ENCODE assay signal across 27 mouse cellular contexts in genomic region chr12:104140543-104141103, GRCm38 (mm10). TPM values are rescaled to one million over a fixed set of nuclear protein-coding genes. Genes with fewer than 3 reads are reported as not detected.
DNase-seq lines count a peak whose midpoint lies in the region; ATAC-seq and TF ChIP-seq lines count a peak whose summit lies in the region.
"Had no signal": no experiment of that assay in that cellular context is flagged by ENCODE, and none has a peak within 500 bp of the region (broad histone marks: within the 10 kb centered on the region; RNA-seq: fewer than 3 reads in every experiment).

No protein-coding gene starts in this region.

- no peak overlapping the region for H3K27ac ChIP-seq in kidney, adult 2 months (ENCODE audit: insufficient read depth, low read depth, low read length)
- no peak overlapping the region for H3K27ac ChIP-seq in kidney, embryonic 16.5 days (ENCODE audit: low read length)
- H3K27ac ChIP-seq in intestine, embryonic 16.5 days (ENCODE audit: low read length): no peak overlapping the region
- H3K27ac ChIP-seq: embryonic facial prominence, embryonic 12.5 days; forebrain, embryonic 12.5 days; heart, embryonic 15.5 days; hindbrain, embryonic 13.5 days; hindbrain, postnatal 0 days had no signal

- H3K9ac ChIP-seq in kidney, embryonic 16.5 days (replicated peaks; ENCODE audit: low read length): no peak overlapping the region
- H3K9ac ChIP-seq in intestine, embryonic 16.5 days (ENCODE audit: low read depth, low read length): no peak overlapping the region
- H3K9ac ChIP-seq: embryonic facial prominence, embryonic 12.5 days; forebrain, embryonic 12.5 days; forebrain, postnatal 0 days; heart, embryonic 15.5 days; hindbrain, embryonic 13.5 days had no signal

- no peaks in the 10 kb centered on the region for H3K27me3 ChIP-seq in kidney, adult 2 months (replicated peaks; ENCODE audit: control insufficient read depth, insufficient read depth, low read length)
- H3K27me3 ChIP-seq in kidney, embryonic 16.5 days (ENCODE audit: insufficient read depth, low read length): no peaks in the 10 kb centered on the region
- peaks cover 3% of the 10 kb centered on the region; the same call in 1 of the 2 replicates for H3K27me3 ChIP-seq in intestine, embryonic 16.5 days (replicated peaks; ENCODE audit: control insufficient read depth, insufficient read depth, low read length)
- H3K27me3 ChIP-seq: embryonic facial prominence, embryonic 12.5 days; forebrain, embryonic 12.5 days; heart, embryonic 15.5 days; hindbrain, embryonic 13.5 days had no signal

- DNase-seq in kidney, adult 2 months: peak; percentile 30
- DNase-seq in 416B (ENCODE audit: low read depth): peak; percentile 8
- peak; percentile 1 for DNase-seq in A20 (ENCODE audit: low read depth, low spot score)
- DNase-seq in lung, postnatal 25 days (ENCODE audit: low spot score): no peak
- DNase-seq in urinary bladder, postnatal 14 days (ENCODE audit: low spot score): no peak
- no peak for DNase-seq in adrenal gland, postnatal 14 days
- DNase-seq: adrenal gland, adult 2 months; adrenal gland, postnatal 36 days; cerebellum, adult 2 months; cerebellum, postnatal 14 days; embryo, embryonic 11 days; forebrain, postnatal 0 days; gastrocnemius, postnatal 25 days; heart, adult 18-20 months; heart, postnatal 14 days had no signal

- no peak for TF ChIP-seq POLR2A in kidney, adult 2 months (IDR thresholded peaks at IDR 0.05; ENCODE audit: low read depth, low read length)

- WGBS in kidney, adult 2 months: 78% methylated on average over 4 of the region's 4 CpGs
- 88% methylated on average over 4 of the region's 4 CpGs for WGBS in kidney, embryonic 16.5 days
- 79% methylated on average over 4 of the region's 4 CpGs for WGBS in intestine, embryonic 16.5 days

- no peaks in the 10 kb centered on the region; the same call in 1 of the 2 replicates for H3K4me1 ChIP-seq in kidney, adult 2 months (ENCODE audit: control insufficient read depth, insufficient read depth, low read length)
- no peaks in the 10 kb centered on the region for H3K4me1 ChIP-seq in kidney, embryonic 16.5 days (ENCODE audit: insufficient read depth, low read length)
- H3K4me1 ChIP-seq in intestine, embryonic 16.5 days (ENCODE audit: control insufficient read depth, insufficient read depth, low read length): 0 out of 2 replicates have a peak, but pooled peaks cover 3% of the 10 kb centered on the region
- H3K4me1 ChIP-seq: embryonic facial prominence, embryonic 12.5 days; forebrain, embryonic 12.5 days; heart, embryonic 15.5 days; hindbrain, embryonic 13.5 days had no signal

- H3K36me3 ChIP-seq in kidney, adult 2 months (ENCODE audit: control insufficient read depth, insufficient read depth, low read length): no peaks in the 10 kb centered on the region
- no peaks in the 10 kb centered on the region for H3K36me3 ChIP-seq in kidney, embryonic 16.5 days (ENCODE audit: insufficient read depth, low read length)
- H3K36me3 ChIP-seq in intestine, embryonic 16.5 days (ENCODE audit: control insufficient read depth, insufficient read depth, low read length): no peaks in the 10 kb centered on the region
- H3K36me3 ChIP-seq: embryonic facial prominence, embryonic 12.5 days; forebrain, embryonic 12.5 days; heart, embryonic 15.5 days; hindbrain, embryonic 13.5 days had no signal

- no peak for ATAC-seq in kidney, embryonic 16.5 days (ENCODE audit: low FRiP score, low TSS enrichment)
- ATAC-seq in intestine, embryonic 16.5 days: peak; percentile 70
- ATAC-seq: forebrain, postnatal 0 days; hindbrain, postnatal 0 days had no signal

- TF ChIP-seq CTCF in kidney, adult 2 months (conservative IDR thresholded peaks at IDR 0.05; ENCODE audit: insufficient read depth, insufficient read length, low read depth, low read length): no peak

- H3K4me3 ChIP-seq in kidney, adult 2 months (ENCODE audit: insufficient read depth, low read depth, low read length): no peak overlapping the region
- H3K4me3 ChIP-seq in kidney, embryonic 16.5 days (ENCODE audit: low read length): no peak overlapping the region
- H3K4me3 ChIP-seq in intestine, embryonic 16.5 days (ENCODE audit: low read length): no peak overlapping the region
- H3K4me3 ChIP-seq: embryonic facial prominence, embryonic 12.5 days; forebrain, embryonic 12.5 days; heart, embryonic 15.5 days; hindbrain, embryonic 13.5 days had no signal

- H3K9me3 ChIP-seq in kidney, embryonic 16.5 days (ENCODE audit: low read length): no peaks in the 10 kb centered on the region
- H3K9me3 ChIP-seq in intestine, embryonic 16.5 days (ENCODE audit: control insufficient read depth, low read length): no peaks in the 10 kb centered on the region
- H3K9me3 ChIP-seq: embryonic facial prominence, embryonic 12.5 days; forebrain, embryonic 12.5 days; heart, embryonic 15.5 days; hindbrain, embryonic 13.5 days had no signal

- H3K4me2 ChIP-seq in kidney, embryonic 16.5 days (replicated peaks; ENCODE audit: low read depth, low read length): no peak overlapping the region
- H3K4me2 ChIP-seq in intestine, embryonic 16.5 days (ENCODE audit: low read depth, low read length): no peak overlapping the region
- H3K4me2 ChIP-seq: embryonic facial prominence, embryonic 12.5 days; forebrain, embryonic 12.5 days; heart, embryonic 11.5 days; heart, embryonic 15.5 days; hindbrain, embryonic 13.5 days had no signal

RNA-seq across cellular contexts. Expression of gene Serpina3b, which starts 12.8 kb away (rescaled TPM):
- not detected in 2 replicates for polyA plus RNA-seq in kidney, adult 2 months (2012; rRNA removed)
- polyA plus RNA-seq in kidney, embryonic 16.5 days (2015; fragmentation: Nextera tagmentation; extraction: Ambion mirVana): not detected in 2 replicates
- polyA plus RNA-seq in intestine, embryonic 16.5 days (2015; fragmentation: Nextera tagmentation; extraction: Ambion mirVana): 0.06 TPM in 1 of 2 replicates, not detected in the other
- total RNA-seq in adrenal gland, postnatal 14 days (2021): 0.33 TPM in 1 of 2 replicates, not detected in the other
- total RNA-seq: forebrain, postnatal 0 days; gastrocnemius, adult 18-20 months; gastrocnemius, postnatal 25 days; heart, adult 18-20 months; heart, postnatal 14 days; hematopoietic stem cell, adult 5-6 weeks; hindbrain, postnatal 0 days had no signal
- polyA plus RNA-seq: adrenal gland, adult 2 months; C2C12; cerebellum, adult 2 months; embryonic facial prominence, embryonic 12.5 days; forebrain, embryonic 12.5 days; forebrain, postnatal 0 days; hindbrain, embryonic 13.5 days; hindbrain, postnatal 0 days had no signal

RNA-seq across cellular contexts. Expression of gene Serpina3c, which starts 13.0 kb away (rescaled TPM):
- 1.0 and 2.2 TPM in 2 replicates for polyA plus RNA-seq in kidney, adult 2 months (2012; rRNA removed)
- polyA plus RNA-seq in kidney, embryonic 16.5 days (2015; fragmentation: Nextera tagmentation; extraction: Ambion mirVana): not detected in 2 replicates
- polyA plus RNA-seq in intestine, embryonic 16.5 days (2015; fragmentation: Nextera tagmentation; extraction: Ambion mirVana): 0.06 TPM in 1 of 2 replicates, not detected in the other
- 10.7 and 12.5 TPM in 2 replicates for total RNA-seq in adrenal gland, postnatal 14 days (2021)
- total RNA-seq: common myeloid progenitor, adult 5-6 weeks; forebrain, postnatal 0 days; hematopoietic stem cell, adult 5-6 weeks; hindbrain, postnatal 0 days had no signal
- polyA plus RNA-seq: C2C12; embryonic facial prominence, embryonic 12.5 days; forebrain, embryonic 12.5 days; forebrain, postnatal 0 days; heart, embryonic 11.5 days; heart, embryonic 15.5 days; hindbrain, embryonic 13.5 days had no signal

RNA-seq across cellular contexts. Expression of gene Serpina3a, which starts 28.1 kb away (rescaled TPM):
- not detected in 2 replicates for polyA plus RNA-seq in kidney, adult 2 months (2012; rRNA removed)
- not detected in 2 replicates for polyA plus RNA-seq in kidney, embryonic 16.5 days (2015; fragmentation: Nextera tagmentation; extraction: Ambion mirVana)
- not detected in 2 replicates for polyA plus RNA-seq in intestine, embryonic 16.5 days (2015; fragmentation: Nextera tagmentation; extraction: Ambion mirVana)
- not detected in 2 replicates for total RNA-seq in adrenal gland, postnatal 14 days (2021)
- total RNA-seq: adrenal gland, adult 2 months; adrenal gland, postnatal 36 days; common myeloid progenitor, adult 5-6 weeks; forebrain, postnatal 0 days; gastrocnemius, adult 18-20 months; gastrocnemius, postnatal 25 days; heart, adult 18-20 months; heart, postnatal 14 days; hematopoietic stem cell, adult 5-6 weeks; hindbrain, postnatal 0 days had no signal
- polyA plus RNA-seq: adrenal gland, adult 2 months; C2C12; cerebellum, adult 2 months; embryonic facial prominence, embryonic 12.5 days; forebrain, embryonic 12.5 days; forebrain, postnatal 0 days; heart, embryonic 11.5 days; heart, embryonic 15.5 days; hindbrain, embryonic 13.5 days; hindbrain, postnatal 0 days had no signal

RNA-seq across cellular contexts. Expression of gene Serpina5, which starts 39.7 kb away (rescaled TPM):
- polyA plus RNA-seq in kidney, adult 2 months (2012; rRNA removed): not detected in 2 replicates
- polyA plus RNA-seq in kidney, embryonic 16.5 days (2015; fragmentation: Nextera tagmentation; extraction: Ambion mirVana): 0.07 TPM in 1 of 2 replicates, not detected in the other
- 0.06 and 0.10 TPM in 2 replicates for polyA plus RNA-seq in intestine, embryonic 16.5 days (2015; fragmentation: Nextera tagmentation; extraction: Ambion mirVana)
- total RNA-seq in adrenal gland, postnatal 14 days (2021): 0.30 TPM in 1 of 2 replicates, not detected in the other
- total RNA-seq: common myeloid progenitor, adult 5-6 weeks; forebrain, postnatal 0 days; gastrocnemius, adult 18-20 months; gastrocnemius, postnatal 25 days; heart, adult 18-20 months; heart, postnatal 14 days; hematopoietic stem cell, adult 5-6 weeks had no signal
- polyA plus RNA-seq: adrenal gland, adult 2 months; C2C12; cerebellum, adult 2 months; embryonic facial prominence, embryonic 12.5 days; forebrain, embryonic 12.5 days; forebrain, postnatal 0 days; heart, embryonic 11.5 days; heart, embryonic 15.5 days; hindbrain, embryonic 13.5 days; hindbrain, postnatal 0 days had no signal

Comparison
In these comparisons a context has a peak if more than half of its experiments do, and no peak if none do; other contexts are left out.
1. DNase-seq: peak in kidney, adult 2 months (single experiment), 416B (single experiment) and A20 (single experiment); none in lung, postnatal 25 days (single experiment), urinary bladder, postnatal 14 days (single experiment) and adrenal gland, postnatal 14 days (single experiment).